Mouse (Mus musculus) ES-Bruce4 (cell line): ENCODE data around the gene Clmn.

Experiments used
- CTCF ChIP-seq: IDR thresholded peaks from one replicate; pipeline ENCODE4 v1.8.1; 2011; ENCODE audit warnings: low read depth, low read length
- EP300 ChIP-seq: IDR thresholded peaks from 2 replicates; pipeline ENCODE4 v1.6.1; 2011; ENCODE audit warnings: low read depth, low read length; ENCODE audit not compliant: insufficient read depth

GRCm38 (mm10) chr12:104836230-104836629 lies 28.6 kb downstream of the Clmn start:
- TF ChIP-seq CTCF (no peak), EP300 (no peak)
